Mouse (Mus musculus): Measurements from ENCODE around the gene Gemin2.
"Not testable (repeated sequence)": the region's sequence is repeated elsewhere in the genome, so short reads cannot be mapped to it uniquely, and the experiment has no call there.

Gemin2 gene

GRCm38 (mm10) chr12:59013234-59013633 is at the start of gene Gemin2:
Gene Gemin2, plus strand, starts transcription at chr12:59013393.
- DNase-seq (ENCODE audit: extremely low spot score), result peak; percentile 87

- DNase-seq (ENCODE audit: extremely low spot score), result peak; percentile 16
These were observed 48.6 kb upstream of the Gemin2 start for GRCm38 (mm10) chr12:58964583-58964982.

GRCm38 (mm10) chr12:58976966-58977365 is 36.2 kb upstream of the Gemin2 start:
- no peak for DNase-seq (ENCODE audit: extremely low spot score)

GRCm38 (mm10) chr12:58981178-58981661 is 32.0 kb upstream of the Gemin2 start:
- DNase-seq (ENCODE audit: extremely low spot score), result not testable (repeated sequence)

- DNase-seq (ENCODE audit: extremely low spot score), result no peak
These were observed 27.4 kb upstream of the Gemin2 start for GRCm38 (mm10) chr12:58985766-58986165.

GRCm38 (mm10) chr12:59010482-59010881 is 2.7 kb upstream of the Gemin2 start:
- peak; percentile 5 for DNase-seq (ENCODE audit: extremely low spot score)

GRCm38 (mm10) chr12:59011275-59011843 is 1.8 kb upstream of the Gemin2 start:
- DNase-seq (ENCODE audit: extremely low spot score), result no peak

- peak; percentile 100 for DNase-seq (ENCODE audit: extremely low spot score)
These were observed 1.1 kb upstream of the Gemin2 start, which contains the start of gene Sec23a for GRCm38 (mm10) chr12:59011844-59012709. Gene Sec23a, minus strand, starts transcription at chr12:59012017.

- DNase-seq (ENCODE audit: extremely low spot score), result no peak
These were observed 492 bp upstream of the Gemin2 start for GRCm38 (mm10) chr12:59012710-59013091.

- no peak for DNase-seq (ENCODE audit: extremely low spot score)
These were observed 4.8 kb downstream of the Gemin2 start for GRCm38 (mm10) chr12:59017970-59018369.

GRCm38 (mm10) chr12:59019891-59020290 is 6.7 kb downstream of the Gemin2 start:
- no peak for DNase-seq (ENCODE audit: extremely low spot score)

GRCm38 (mm10) chr12:59021306-59021705 is 8.1 kb downstream of the Gemin2 start:
- no peak for DNase-seq (ENCODE audit: extremely low spot score)

GRCm38 (mm10) chr12:59032101-59032500 is 18.9 kb downstream of the Gemin2 start:
- DNase-seq (ENCODE audit: extremely low spot score), result no peak

- DNase-seq (ENCODE audit: extremely low spot score), result no peak
These were observed 26.2 kb downstream of the Gemin2 start for GRCm38 (mm10) chr12:59039162-59039970.

- peak; percentile 90 for DNase-seq (ENCODE audit: extremely low spot score)
These were observed 27.0 kb downstream of the Gemin2 start for GRCm38 (mm10) chr12:59039971-59040844.

- DNase-seq (ENCODE audit: extremely low spot score), result no peak
These were observed 27.7 kb downstream of the Gemin2 start for GRCm38 (mm10) chr12:59040851-59041250.

GRCm38 (mm10) chr12:59052470-59052869 is 39.3 kb downstream of the Gemin2 start:
- DNase-seq (ENCODE audit: extremely low spot score), result no peak

- DNase-seq (ENCODE audit: extremely low spot score), result no peak
These were observed 40.0 kb downstream of the Gemin2 start for GRCm38 (mm10) chr12:59053166-59053565.

- no peak for DNase-seq (ENCODE audit: extremely low spot score)
These were observed 40.8 kb downstream of the Gemin2 start for GRCm38 (mm10) chr12:59053976-59054375.

- DNase-seq (ENCODE audit: extremely low spot score), result no peak
These were observed 42.1 kb downstream of the Gemin2 start for GRCm38 (mm10) chr12:59055196-59055850.

- DNase-seq (ENCODE audit: extremely low spot score), result no peak
These were observed 43.0 kb downstream of the Gemin2 start for GRCm38 (mm10) chr12:59056222-59056621.

Data from embryo, embryonic 9.5 days (tissue).